Mouse (Mus musculus) B cell, adult 2 months (primary cell): ENCODE data around the gene Bloc1s6.
A peak's percentile ranks its signal among the peaks of the same experiment; 100 is the strongest.

Experiments
- DNase-seq, 2 experiments: peaks; one replicate each; pipeline ENCODE4 v3.0.0; 2022

The Bloc1s6 gene

DNA sequence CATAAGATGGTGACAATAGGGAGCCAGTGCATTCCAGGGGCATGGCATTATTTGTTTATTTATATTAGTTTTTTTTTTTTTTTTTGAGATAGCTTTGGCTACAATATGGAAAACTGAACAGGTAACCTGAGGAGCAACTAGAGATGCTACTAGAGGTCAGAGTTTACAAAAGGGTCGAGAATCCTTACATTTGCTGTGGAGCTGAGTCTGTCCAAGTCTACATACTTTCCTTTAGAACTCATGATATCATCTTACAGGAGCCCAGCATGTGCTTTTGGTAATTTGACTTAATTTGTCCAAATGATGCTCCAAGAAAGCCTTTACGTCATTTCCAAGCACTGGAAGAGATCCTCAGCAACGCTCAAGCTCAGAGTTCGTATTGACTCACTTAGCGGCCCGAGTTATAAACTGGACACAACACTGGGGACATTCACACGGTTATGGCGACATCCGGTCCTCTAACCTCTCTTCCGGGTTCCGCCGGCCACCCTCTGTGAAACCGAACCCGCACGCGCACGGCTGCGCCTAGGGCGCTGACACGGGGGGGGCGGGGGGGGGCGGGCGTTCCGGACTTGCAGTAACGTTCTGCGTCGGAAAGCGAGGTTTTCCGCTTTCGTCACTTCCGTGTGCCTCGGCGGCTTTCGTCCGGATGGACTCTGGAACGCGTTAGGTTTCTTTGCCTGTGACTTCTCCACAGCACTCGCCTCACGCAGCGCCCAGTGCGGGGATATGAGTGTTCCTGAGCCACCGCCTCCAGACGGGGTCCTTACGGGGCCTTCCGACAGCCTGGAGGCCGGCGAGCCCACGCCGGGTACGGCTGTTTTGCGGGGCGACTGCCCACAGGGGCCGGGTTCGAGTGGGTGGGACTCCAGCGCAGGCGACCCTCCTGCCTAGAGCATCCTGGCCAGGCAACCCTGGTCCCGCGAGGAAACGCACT, at the start of gene Bloc1s6:
Gene Bloc1s6, plus strand, starts transcription at position 610 of the 937 bp plus-strand sequence.
- DNase-seq = peak; percentile 91 to 92

DNA sequence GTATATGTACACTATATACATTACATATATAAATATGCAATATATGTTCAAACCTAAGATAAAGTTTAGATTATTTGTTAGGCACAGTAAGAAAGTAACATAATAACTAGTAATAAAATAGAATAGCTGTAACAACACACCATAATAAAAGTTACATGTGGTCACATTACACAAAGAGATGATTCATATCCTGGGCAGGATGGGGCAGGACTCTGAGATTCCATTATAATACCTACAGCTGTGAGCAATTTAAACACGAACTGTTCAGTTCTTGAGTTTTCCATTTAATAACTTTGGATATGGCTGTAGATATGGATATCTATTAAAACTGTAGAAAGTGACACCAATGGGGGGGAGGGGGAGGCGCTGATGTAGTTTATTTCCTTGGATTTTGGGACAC, 40.8 kb upstream of the Bloc1s6 start:
- no peak for DNase-seq

DNA sequence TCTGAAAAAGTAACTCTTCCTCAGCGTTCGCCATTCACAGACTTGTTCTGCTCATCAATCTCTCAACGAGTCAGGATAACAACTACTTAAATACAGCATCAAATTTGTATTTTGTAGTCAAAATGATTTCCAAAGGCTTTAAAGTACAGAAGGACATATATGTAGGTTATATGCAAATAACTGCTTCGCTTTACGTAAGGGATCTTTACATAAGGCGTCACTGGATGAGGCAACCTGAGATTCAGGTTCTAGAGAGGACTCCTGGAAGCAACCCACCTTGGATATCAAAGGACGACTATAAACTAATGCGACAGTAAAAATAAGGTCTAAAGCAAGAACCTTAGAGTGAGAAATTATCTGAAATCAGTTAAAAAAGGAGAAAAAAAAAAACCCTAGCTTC, 37.3 kb upstream of the Bloc1s6 start:
- DNase-seq = no peak

DNA sequence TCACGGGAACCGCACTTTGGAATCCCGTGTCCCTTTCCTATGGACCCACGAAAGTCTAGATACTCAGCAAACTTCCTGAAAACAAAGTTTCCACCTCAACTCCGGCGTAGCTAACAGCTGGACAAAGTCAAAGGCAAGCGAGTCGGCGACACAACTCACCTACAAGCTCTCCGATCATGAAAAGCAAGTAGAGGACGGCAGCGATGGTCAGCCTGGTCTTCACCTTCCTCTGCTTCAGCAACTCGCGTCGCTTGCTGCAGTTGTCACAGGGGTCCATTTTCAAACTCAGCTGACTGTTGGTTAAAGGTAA, 36.5 kb upstream of the Bloc1s6 start:
- DNase-seq = no peak

DNA sequence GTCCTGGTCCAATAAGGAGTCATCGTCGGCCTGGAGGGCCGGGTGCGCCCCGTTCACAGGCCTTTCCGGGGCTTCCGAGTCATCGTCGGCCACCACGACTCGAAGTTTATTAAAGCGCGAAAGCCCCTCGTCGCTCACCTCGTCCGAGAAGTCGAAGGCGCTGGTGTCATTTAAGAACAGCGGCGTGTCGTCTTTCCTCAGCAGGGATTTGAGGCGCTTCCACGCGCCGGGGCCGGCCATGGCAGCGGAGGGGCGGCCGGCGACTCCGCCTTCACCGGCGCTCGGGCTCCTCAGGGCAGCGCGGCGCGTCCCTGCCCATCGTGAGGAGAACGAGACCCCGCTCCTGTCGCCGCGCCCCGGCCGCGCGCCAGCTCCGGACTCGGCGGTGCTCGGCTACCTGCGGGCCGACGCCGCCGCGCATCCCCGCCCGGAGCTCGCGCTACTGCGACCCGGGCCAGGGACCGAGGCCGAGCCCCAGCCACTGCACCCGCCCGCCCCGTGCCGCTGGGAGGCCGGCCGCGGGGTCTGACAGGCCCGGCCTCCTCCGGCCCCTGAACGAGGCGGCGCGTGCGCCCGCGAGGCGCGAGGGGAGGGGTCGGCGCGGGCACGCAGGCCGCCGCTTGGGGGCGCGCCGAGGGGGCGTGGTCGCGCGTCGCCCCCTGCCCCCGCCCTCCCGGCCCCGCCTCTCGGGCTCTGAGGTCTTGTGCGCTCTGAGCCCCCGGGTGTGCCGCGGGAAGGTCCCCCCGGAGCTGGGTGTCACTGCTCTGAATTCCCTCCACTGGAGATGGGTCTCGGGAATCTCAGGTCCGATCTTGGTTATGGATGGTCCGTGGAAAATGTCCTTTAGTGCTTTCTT, 35.9 kb upstream of the Bloc1s6 start, which contains the start of gene Slc30a4:
Gene Slc30a4, minus strand, starts transcription at position 483 of the 856 bp plus-strand sequence.
- DNase-seq = peak; percentile 66 to 74

DNA sequence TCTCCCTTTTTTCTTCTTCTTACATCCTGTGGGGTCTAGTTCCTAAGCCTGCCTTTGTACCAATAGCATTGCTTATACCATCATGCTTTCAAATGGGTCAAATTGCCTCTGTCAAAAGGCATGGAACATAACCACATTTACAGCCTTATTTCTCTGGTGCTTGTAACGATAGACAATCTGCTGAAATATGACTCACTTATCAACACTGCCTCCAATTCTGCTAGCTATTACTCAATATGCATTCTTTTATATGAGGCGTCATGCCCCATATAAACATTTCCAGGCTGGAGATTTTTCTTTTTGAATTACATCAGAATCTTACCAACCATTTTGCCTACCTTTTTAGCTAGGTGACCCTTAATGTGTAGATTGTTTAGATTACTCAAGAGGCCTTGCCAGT, 33.7 kb upstream of the Bloc1s6 start:
- DNase-seq = no peak

DNA sequence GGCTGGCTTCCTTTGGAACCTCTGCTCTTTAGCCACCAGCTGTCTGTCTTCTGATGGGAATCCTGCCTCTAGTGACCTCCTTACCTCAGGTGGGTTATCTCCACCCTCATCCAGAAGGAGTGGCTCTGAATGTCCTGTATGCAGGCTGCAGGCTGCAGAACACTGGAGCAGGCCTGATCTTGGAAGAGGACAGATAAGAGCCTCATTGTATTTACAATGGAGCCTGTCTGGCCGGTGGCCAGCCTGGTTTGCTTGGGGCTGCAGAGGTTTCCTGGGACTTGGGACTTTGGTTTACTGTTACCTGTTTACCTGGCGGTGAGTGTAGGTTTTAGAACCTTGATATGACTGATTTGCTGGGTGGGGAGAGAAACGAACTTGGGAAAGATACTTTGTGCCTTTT, 30.2 kb upstream of the Bloc1s6 start:
- no peak for DNase-seq

DNA sequence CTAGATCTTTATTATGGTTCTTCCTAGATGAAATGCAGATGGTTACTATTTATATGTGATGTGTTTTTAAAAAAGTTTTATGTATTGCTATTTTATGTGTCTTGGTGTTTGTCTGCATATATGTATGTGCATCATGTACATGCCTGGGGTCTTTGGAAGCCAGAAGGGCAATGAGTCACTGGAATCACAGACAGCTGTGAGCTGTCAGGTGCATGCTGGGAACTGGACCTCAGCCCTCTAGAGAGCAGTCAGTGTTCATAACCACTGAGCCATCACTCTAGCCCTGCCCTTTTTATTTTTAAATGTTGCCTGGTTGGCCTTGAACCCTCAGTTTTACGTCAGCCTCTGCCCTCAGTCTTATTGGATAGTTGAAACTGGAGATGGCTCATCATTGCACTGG, 29.1 kb upstream of the Bloc1s6 start:
- no peak for DNase-seq

DNA sequence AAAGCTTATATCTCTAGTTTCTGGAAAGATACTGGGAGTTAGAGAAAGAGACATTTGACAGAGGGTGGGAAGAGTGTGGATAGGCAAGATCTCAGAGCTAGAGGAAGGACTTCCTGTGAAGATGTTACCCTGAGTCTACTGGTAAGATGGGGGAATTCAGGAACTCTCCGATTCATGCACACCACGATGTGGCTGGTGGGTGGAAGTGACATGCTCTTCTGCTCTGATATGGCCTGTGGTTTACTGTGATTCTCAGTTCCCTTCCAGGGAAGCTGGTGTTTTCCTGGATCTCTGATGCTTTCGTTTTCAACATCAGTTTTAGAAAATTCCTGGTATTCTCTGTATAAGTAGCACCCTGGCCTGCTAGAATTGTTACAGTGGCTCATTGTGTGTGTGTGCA, 26.4 kb upstream of the Bloc1s6 start:
- DNase-seq = no peak

DNA sequence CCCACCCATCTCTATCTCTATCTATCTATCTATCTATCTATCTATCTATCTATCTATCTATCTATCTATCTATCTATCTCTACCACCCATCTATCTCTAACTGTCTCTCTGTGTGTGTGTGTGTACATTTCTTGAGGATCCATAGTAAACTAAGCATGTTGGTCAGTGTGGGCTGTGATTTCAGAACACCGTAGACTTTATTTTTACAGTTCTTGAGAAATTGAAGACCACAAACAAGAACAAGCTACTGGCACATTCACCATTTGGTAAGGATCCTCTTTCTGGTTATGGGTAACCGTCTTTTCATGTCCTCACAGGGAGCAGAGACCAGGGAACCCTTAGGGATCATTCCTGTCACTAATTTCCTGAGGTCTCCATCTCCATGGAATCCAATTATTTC, 25.5 kb upstream of the Bloc1s6 start:
- no peak for DNase-seq

DNA sequence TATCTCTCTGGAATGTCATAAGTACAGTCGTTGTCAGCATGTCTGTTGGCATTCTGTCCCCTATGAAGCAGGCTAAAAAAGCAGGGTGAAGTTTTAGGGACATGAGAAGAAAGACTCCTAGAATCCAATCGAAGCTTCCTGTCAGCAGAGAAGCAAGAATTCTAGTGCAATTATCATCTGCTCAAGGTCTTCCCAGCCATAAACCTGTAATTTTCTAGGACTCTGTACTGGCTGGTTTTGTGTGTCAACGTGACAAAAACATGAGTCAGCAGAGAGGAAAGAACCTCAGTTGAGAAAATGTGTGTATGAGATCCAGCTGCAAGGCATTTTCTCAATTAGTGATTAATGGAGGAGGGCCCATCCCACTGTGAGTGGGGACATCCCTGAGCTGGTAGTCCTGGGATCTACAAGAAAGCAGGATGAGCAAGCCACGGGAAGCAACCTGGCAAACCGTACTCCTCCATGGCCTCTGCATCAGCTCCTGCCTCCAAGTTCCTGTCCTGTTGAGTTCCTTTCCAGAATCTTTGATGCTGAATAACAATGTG, 23.1 kb upstream of the Bloc1s6 start:
- no peak for DNase-seq

DNA sequence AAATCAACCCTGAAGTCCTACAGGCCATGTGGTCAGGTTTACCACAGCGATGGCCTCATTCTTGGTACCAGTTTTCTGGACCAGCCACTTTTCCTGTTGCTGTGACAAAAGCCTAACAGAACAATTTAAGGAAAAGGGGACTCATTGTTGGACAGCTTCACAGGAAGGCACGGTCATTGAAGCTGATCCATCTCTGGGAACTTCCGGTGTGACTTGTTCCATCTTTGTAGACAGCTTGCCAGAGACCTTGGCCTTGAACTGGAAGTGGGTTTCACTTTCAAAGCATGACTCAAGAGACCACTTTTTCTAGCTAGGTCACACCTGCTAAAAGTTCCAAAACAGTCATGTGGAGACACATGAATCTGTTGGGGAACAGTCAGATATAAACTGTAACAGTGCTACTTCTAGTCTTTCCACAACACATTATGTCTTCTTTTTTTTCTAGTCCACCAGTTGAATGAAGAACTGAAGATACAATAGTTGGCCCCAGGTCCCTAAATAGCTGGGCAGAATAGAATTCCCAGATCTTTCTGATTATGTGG, 21.9 kb upstream of the Bloc1s6 start:
- no peak for DNase-seq

DNA sequence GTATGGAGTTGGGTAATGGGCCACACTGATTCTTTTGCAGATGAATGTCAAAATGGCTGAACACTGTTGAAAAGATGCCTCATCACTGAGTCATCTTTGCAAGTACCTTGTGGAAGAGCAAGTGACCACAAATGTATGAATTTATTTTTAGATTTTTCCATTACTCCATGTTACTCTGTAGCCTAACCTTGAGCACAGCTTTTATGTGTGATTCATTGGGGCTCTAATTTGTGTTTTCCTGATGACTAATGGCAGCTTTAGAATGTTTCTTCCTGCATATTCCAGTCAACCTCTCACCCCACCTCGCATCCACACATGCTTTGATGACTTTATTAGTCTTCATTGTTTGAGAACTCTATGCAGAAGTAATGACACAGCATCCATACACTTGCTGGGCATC, 19.1 kb upstream of the Bloc1s6 start:
- no peak for DNase-seq

DNA sequence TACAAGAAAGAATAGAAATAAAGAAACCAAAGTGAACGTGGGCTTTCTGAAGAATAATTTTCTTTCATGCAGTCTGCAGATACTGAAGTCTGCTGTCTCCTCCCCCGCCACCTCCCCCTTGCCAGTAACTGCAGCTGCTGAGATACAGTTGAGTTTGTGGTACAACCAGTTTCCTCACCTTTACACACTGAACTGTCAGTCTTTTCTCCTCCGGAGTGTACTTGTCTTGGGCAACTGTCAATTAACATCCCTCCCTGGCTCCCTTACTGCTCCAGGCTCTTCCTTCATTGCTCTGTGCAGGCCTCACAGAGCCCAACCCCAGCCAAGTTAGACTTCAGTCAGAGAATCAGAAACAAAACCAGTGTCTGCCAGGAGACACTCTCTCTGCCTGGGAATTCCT, 17.7 kb upstream of the Bloc1s6 start:
- no peak for DNase-seq

DNA sequence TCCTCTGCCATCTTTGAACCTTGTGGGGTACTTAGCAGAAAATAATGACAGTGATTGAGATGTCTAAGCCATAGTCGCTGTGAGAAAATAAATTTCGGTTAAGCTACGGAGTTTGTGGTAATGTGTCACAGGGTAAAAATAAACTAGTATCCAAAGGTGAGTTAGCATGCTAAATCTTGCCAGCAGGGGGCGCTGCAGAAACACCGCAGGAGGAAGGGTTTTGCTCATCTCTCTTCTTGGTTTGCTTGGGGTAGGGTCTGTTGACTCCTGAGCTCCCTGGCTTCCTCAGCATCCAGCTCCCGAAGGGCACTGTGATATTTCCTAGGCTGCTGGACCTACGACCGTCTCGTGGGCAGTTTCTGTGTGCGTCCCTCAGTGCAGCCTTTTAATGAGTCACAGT, 12.7 kb upstream of the Bloc1s6 start:
- DNase-seq = peak; percentile 72 to 73

DNA sequence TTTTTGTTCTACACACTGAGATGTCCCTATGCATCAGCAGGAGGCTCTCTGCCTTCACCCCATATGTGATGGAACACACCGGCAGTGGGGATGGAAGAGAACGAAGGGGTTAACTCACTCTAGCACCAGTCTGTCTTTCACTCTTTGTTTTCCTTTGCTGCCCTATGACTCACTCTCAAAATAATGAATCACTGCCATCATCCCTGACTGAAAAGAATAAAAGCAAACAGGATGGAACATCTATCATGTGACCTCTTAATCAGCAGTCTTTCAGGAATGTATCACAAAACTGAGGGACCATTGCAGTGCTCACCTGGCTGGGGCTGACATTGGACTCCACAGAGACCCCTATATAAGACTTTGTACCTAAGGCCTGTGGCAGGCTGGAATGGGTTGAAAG, 6.8 kb upstream of the Bloc1s6 start:
- no peak for DNase-seq

DNA sequence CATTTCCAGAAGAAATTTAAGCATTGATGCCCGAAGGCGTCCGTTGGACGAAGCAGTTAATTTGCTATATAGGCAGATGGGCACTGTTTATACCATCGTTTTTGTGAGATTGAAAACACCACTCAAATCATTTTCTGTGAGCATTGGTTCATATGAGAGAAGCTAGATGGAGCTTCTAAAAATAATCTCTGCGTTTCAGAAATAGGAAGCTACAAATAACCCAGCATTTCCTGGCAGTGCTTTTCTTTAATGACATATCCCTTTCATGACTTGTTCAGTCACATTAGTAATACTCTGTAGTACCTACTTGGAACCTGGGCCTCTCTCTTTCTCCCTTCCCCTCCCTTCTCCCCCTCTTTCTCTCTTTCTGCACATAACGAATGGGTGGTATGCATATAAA, 720 bp downstream of the Bloc1s6 start:
- no peak for DNase-seq

DNA sequence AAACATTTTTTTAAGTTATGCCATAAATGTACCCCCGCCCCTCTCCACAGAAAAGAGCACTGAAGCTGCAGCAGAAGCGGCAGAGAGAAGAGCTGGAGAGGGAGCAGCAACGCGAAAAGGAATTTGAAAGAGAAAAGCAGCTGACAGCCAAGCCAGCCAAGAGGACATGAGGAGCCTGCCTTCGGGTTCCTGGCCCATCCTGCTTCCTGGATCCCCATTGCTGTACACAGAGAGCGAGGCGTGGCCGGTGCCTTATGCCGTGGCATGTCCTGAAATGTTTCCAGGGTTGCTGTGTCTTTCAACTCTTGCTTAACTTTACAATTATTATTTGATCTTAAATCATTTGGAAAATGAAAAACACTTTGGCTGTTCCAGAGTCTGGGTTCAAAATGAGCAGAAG, 8.2 kb downstream of the Bloc1s6 start:
- no peak for DNase-seq

DNA sequence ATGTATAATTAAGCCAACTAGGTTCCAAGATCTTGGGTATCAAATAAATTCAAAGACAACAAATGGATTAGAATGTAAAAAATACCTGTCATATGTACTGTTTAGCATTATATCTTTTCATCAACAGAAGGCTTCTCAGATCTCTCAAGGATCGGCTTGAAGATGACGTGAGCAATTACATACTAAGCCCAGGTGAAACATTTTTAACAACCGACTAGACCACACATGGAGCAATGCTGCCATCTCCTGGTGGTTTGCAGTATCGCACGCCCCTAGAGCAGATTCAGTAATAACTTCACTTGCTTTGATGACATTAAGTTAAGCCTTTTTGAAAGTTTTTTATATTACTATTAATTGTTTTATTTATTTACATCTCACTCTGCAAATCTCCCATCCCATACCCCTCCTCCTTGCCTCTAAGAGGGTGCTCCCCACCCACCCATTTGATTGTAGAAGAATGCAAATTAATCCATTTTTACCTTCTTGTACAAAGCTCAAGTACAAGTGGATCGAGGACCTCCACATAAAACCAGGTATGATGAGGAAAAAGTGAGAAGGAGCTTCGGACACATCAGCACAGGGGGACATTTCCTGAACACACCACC, 15.5 kb downstream of the Bloc1s6 start:
- peak; percentile 79 to 81 for DNase-seq

DNA sequence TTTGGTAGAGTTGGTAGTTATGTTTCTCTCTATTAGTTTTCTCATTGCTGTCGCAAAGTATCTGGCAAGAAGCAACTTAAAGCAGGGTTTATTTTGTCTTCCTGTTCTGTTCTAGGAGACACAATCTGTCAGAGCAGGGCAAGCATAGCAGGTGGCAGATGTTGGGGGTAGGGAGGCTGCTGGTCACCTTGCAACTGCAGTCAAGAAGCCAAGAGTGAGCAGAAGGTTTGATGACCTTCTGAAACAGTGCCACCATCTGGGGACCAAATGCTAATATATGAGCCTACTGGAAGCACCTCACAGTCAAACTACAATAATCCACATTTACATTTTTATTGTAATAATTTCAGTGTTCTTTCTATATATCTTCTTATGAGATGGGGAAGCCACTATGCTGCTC, 21.5 kb downstream of the Bloc1s6 start:
- no peak for DNase-seq

DNA sequence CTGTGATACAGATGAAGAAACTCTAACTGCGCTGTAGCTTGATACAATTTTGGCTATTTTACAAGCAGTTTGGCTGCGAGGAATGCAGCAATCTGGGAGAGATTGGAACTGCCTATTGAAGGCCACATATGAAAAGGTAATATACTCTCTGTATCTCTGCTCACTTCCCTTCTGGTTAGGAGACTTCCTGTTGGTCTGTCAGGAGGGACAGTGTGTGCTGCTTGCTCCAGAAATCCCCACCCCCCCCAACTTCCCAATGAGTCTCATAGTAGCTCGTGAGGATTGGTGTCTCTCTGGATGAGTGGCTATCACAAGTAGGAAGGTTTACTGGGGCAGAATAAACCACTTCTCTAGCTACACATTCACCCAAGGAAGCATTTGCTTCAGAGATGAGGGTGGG, 24.7 kb downstream of the Bloc1s6 start:
- no peak for DNase-seq

DNA sequence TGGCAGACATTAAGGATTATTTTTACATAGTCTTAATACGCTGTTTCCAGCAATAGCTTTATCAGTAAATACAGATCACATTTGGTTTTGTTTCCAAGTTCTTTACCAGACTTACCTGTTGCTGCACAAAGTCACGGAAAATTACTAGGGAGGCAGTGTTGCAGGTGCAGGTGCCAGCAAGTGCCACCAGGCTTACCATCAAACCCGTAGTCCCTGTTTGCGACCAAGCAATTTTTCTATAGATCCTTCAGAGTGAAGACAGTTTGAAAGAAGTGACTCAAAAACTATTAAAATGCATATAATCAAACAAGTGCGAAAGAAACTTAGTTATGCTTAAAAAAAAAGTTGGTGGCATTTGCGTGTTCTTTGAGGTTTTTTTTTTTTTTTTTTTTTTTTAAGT, 26.2 kb downstream of the Bloc1s6 start:
- no peak for DNase-seq
